Comparison of ENCODE assay signal across 8 mouse cellular contexts in the genomic region with DNA sequence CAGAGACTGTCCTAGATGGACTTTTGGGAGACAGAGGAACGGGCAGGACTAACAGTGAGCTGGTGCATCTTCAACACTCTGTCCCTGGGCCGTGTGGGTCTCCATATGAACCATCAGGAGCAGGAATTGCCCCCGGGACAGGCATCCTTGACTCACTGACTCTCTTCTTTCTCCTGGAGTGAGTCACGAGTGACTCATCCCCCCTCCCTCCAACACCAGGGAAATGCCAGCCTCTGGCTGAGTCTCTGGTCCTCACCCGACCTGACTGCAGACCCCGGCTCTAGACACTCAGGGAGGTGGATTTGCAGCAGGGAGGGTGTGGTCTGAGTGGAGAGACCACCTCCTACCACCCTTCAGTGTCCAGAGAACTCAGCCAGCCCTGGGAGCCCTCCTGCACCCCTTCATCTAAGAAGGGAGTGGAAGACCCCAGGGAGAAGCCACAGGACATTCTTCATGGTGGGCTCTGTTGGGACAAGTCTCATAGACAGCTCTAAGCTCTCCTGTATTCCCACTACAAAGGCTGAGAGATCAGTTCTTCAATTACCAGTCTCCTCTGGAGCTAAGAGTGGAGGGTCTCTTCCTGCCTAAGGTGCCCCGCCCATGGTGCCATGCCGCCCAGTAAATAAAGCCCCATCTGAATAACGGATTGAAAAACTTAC. TPM values are rescaled to one million over a fixed set of nuclear protein-coding genes. Genes with fewer than 3 reads are reported as not detected.
DNase-seq lines count a peak whose midpoint lies in the region; ATAC-seq and TF ChIP-seq lines count a peak whose summit lies in the region.

No protein-coding gene starts in this region.

- 22% methylated on average over 9 of the region's 9 CpGs for WGBS in kidney, adult 2 months
- WGBS in embryonic facial prominence, embryonic 11.5 days = 52% methylated on average over 9 of the region's 9 CpGs
- WGBS in hindbrain, embryonic 16.5 days = 55% methylated on average over 9 of the region's 9 CpGs

- TF ChIP-seq POLR2A in kidney, adult 2 months (IDR thresholded peaks at IDR 0.05; ENCODE audit: low read depth, low read length) = no peak
- peak; percentile 55 for TF ChIP-seq POLR2A in myocyte (IDR thresholded peaks at IDR 0.05; ENCODE audit: insufficient read length, low read depth)

- peak overlapping the region; percentile 57 for H3K4me3 ChIP-seq in kidney, adult 2 months (ENCODE audit: insufficient read depth, low read depth, low read length)
- H3K4me3 ChIP-seq in C2C12 (ENCODE audit: insufficient read depth, poor library complexity, severe bottlenecking) (peak overlapping the region; percentile 63), myocyte (peak overlapping the region; percentile 54)
- H3K4me3 ChIP-seq in embryonic facial prominence, embryonic 11.5 days (ENCODE audit: low read depth, low read length) = peak overlapping the region; percentile 26
- peak overlapping the region; percentile 20 for H3K4me3 ChIP-seq in hindbrain, embryonic 16.5 days (ENCODE audit: low read length)

- no peaks in the 10 kb centered on the region for H3K9me3 ChIP-seq in embryonic facial prominence, embryonic 11.5 days (replicated peaks; ENCODE audit: control insufficient read depth, low read length)
- H3K9me3 ChIP-seq in hindbrain, embryonic 16.5 days (ENCODE audit: control insufficient read depth, low read length) = no peaks in the 10 kb centered on the region

- no peaks in the 10 kb centered on the region for H3K36me3 ChIP-seq in kidney, adult 2 months (ENCODE audit: control insufficient read depth, insufficient read depth, low read length)
- H3K36me3 ChIP-seq in C2C12 (ENCODE audit: control insufficient read depth, insufficient read depth) (peaks cover 18% of the 10 kb centered on the region), myocyte (ENCODE audit: control insufficient read depth, insufficient read depth) (no peaks in the 10 kb centered on the region)
- H3K36me3 ChIP-seq in embryonic facial prominence, embryonic 11.5 days (replicated peaks; ENCODE audit: control insufficient read depth, insufficient read depth, low read depth, low read length) = no peaks in the 10 kb centered on the region; the same call in 1 of the 2 replicates
- H3K36me3 ChIP-seq in hindbrain, embryonic 16.5 days (ENCODE audit: control insufficient read depth, insufficient read depth, low read length) = no peaks in the 10 kb centered on the region

- peaks cover 46% of the 10 kb centered on the region for H3K79me2 ChIP-seq in C2C12 (ENCODE audit: control insufficient read depth, insufficient read depth)
- H3K79me2 ChIP-seq in myocyte (ENCODE audit: control insufficient read depth, insufficient read depth) = peaks cover 15% of the 10 kb centered on the region

- peaks cover 14% of the 10 kb centered on the region for H3K79me3 ChIP-seq in C2C12 (ENCODE audit: low read depth)

- H3K27ac ChIP-seq in kidney, adult 2 months (ENCODE audit: insufficient read depth, low read depth, low read length) = peak overlapping the region; percentile 37
- no peak overlapping the region for H3K27ac ChIP-seq in embryonic facial prominence, embryonic 11.5 days (replicated peaks; ENCODE audit: low read depth, low read length)
- H3K27ac ChIP-seq in hindbrain, embryonic 16.5 days (ENCODE audit: low read depth, low read length) = no peak overlapping the region

- no peak for DNase-seq in kidney, adult 2 months
- no peak for DNase-seq in kidney, adult 11 months
- no peak for DNase-seq in embryonic facial prominence, embryonic 11.5 days (ENCODE audit: low spot score)
- DNase-seq in right cerebral cortex, postnatal 10 days (ENCODE audit: low spot score in 2 of 2) = no peak

- ATAC-seq in embryonic facial prominence, embryonic 11.5 days (replicated peaks; ENCODE audit: insufficient number of reproducible peaks, low FRiP score, low TSS enrichment, low read depth) = no peak
- no peak for ATAC-seq in hindbrain, embryonic 16.5 days
- no peak for ATAC-seq in monocyte, adult 5-6 weeks (replicated peaks; ENCODE audit: insufficient number of reproducible peaks, low FRiP score, low TSS enrichment, poor library complexity, severe bottlenecking)

- TF ChIP-seq CTCF in kidney, adult 2 months (conservative IDR thresholded peaks at IDR 0.05; ENCODE audit: insufficient read depth, insufficient read length, low read depth, low read length) = no peak
- no peak for TF ChIP-seq CTCF in C2C12 (IDR thresholded peaks at IDR 0.05; ENCODE audit: control insufficient read depth, insufficient read depth, insufficient read length)

- no peaks in the 10 kb centered on the region for H3K27me3 ChIP-seq in kidney, adult 2 months (replicated peaks; ENCODE audit: control insufficient read depth, insufficient read depth, low read length)
- H3K27me3 ChIP-seq in C2C12 (ENCODE audit: control insufficient read depth, insufficient read depth, insufficient read length) (no peaks in the 10 kb centered on the region), myocyte (ENCODE audit: control insufficient read depth, insufficient read depth, insufficient read length) (no peaks in the 10 kb centered on the region)
- H3K27me3 ChIP-seq in embryonic facial prominence, embryonic 11.5 days (ENCODE audit: control insufficient read depth, insufficient read depth, low read length) = no peaks in the 10 kb centered on the region
- H3K27me3 ChIP-seq in hindbrain, embryonic 16.5 days (replicated peaks; ENCODE audit: control insufficient read depth, insufficient read depth, low read length) = no peaks in the 10 kb centered on the region

- H3ac ChIP-seq in C2C12 (ENCODE audit: control insufficient read depth, insufficient read length, low read depth) (peak overlapping the region; percentile 79), myocyte (ENCODE audit: control insufficient read depth, insufficient read length) (peak overlapping the region; percentile 50)

- H3K4me2 ChIP-seq in embryonic facial prominence, embryonic 11.5 days (ENCODE audit: low read depth, low read length) = peak overlapping the region; percentile 21
- peak overlapping the region; percentile 31 for H3K4me2 ChIP-seq in hindbrain, embryonic 16.5 days (ENCODE audit: low read length)
- H3K4me2 ChIP-seq in myocyte (ENCODE audit: low read depth) = peak overlapping the region; percentile 99

- peaks cover 6% of the 10 kb centered on the region; the same call in 1 of the 2 replicates for H3K4me1 ChIP-seq in kidney, adult 2 months (ENCODE audit: control insufficient read depth, insufficient read depth, low read length)
- peaks cover 9% of the 10 kb centered on the region; the same call in 1 of the 2 replicates for H3K4me1 ChIP-seq in embryonic facial prominence, embryonic 11.5 days (ENCODE audit: control insufficient read depth, insufficient read depth, low read length)
- peaks cover 27% of the 10 kb centered on the region for H3K4me1 ChIP-seq in hindbrain, embryonic 16.5 days (ENCODE audit: control insufficient read depth, insufficient read depth, low read depth, low read length)

- H3K9ac ChIP-seq in embryonic facial prominence, embryonic 11.5 days (replicated peaks; ENCODE audit: low read length) = peak overlapping the region; percentile 23
- H3K9ac ChIP-seq in hindbrain, embryonic 16.5 days (ENCODE audit: low read depth, low read length) = 0 out of 2 replicates have a peak overlapping the region, but pooled peaks have one; percentile 15

TF ChIP-seq in C2C12, 6 proteins besides CTCF, POLR2A, EP300 and RAD21:
- TF ChIP-seq FOSL1 (IDR thresholded peaks at IDR 0.05; ENCODE audit: insufficient read depth, low read length, poor library complexity, severe bottlenecking) (peak; percentile 97), MYOG (IDR thresholded peaks at IDR 0.05; ENCODE audit: control insufficient read depth, extremely low read depth, insufficient read length) (no peak)
TF ChIP-seq in C2C12: peak in this region for 1.

TF ChIP-seq in myocyte, 11 proteins besides CTCF, POLR2A, EP300 and RAD21:
- TF ChIP-seq TCF12 (IDR thresholded peaks at IDR 0.05; ENCODE audit: insufficient read depth, poor library complexity, severe bottlenecking) (no peak), POLR2AphosphoS2 (IDR thresholded peaks at IDR 0.05; ENCODE audit: insufficient read length, low read depth) (peak; percentile 66)

RNA-seq across cellular contexts. Expression of a gene that starts 0.5 kb away (rescaled TPM):
- polyA plus RNA-seq in kidney, adult 2 months (2012; rRNA removed) = 62.1 and 65.4 TPM in 2 replicates
- polyA plus RNA-seq in C2C12 (2012; fragmentation: generic; extraction: Trizol) = 705 TPM
- polyA plus RNA-seq in embryonic facial prominence, embryonic 11.5 days (2014; fragmentation: Nextera tagmentation; extraction: Ambion mirVana) = 24.9 and 29.2 TPM in 2 replicates
- 33.2 and 39.9 TPM in 2 replicates for polyA plus RNA-seq in hindbrain, embryonic 16.5 days (2015; fragmentation: Nextera tagmentation; extraction: Ambion mirVana)
- 409 TPM for polyA plus RNA-seq in myocyte (2012; fragmentation: generic; extraction: Trizol)
- 293 to 405 TPM (median 376 TPM) in 3 replicates for total RNA-seq in monocyte, adult 5-6 weeks (2017)

RNA-seq across cellular contexts. Expression of a gene that starts 3.2 kb away (rescaled TPM):
- 8.6 and 8.9 TPM in 2 replicates for polyA plus RNA-seq in kidney, adult 2 months (2012; rRNA removed)
- polyA plus RNA-seq in C2C12 (2012; fragmentation: generic; extraction: Trizol) (2.6 TPM), myocyte (2012; fragmentation: generic; extraction: Trizol) (1.0 TPM)
- 2.1 and 2.4 TPM in 2 replicates for polyA plus RNA-seq in embryonic facial prominence, embryonic 11.5 days (2014; fragmentation: Nextera tagmentation; extraction: Ambion mirVana)
- 6.6 and 8.7 TPM in 2 replicates for polyA plus RNA-seq in hindbrain, embryonic 16.5 days (2015; fragmentation: Nextera tagmentation; extraction: Ambion mirVana)
- 2.9 TPM in 2 of 3 replicates, not detected in the other for total RNA-seq in monocyte, adult 5-6 weeks (2017)

RNA-seq across cellular contexts. Expression of a gene that starts 24.0 kb away (rescaled TPM):
- 123 and 143 TPM in 2 replicates for polyA plus RNA-seq in kidney, adult 2 months (2012; rRNA removed)
- 21.9 TPM for polyA plus RNA-seq in C2C12 (2012; fragmentation: generic; extraction: Trizol)
- 2.7 and 3.9 TPM in 2 replicates for polyA plus RNA-seq in embryonic facial prominence, embryonic 11.5 days (2014; fragmentation: Nextera tagmentation; extraction: Ambion mirVana)
- polyA plus RNA-seq in hindbrain, embryonic 16.5 days (2015; fragmentation: Nextera tagmentation; extraction: Ambion mirVana) = 6.5 and 8.2 TPM in 2 replicates
- 26.9 TPM for polyA plus RNA-seq in myocyte (2012; fragmentation: generic; extraction: Trizol)
- 4.4 to 5.6 TPM (median 4.4 TPM) in 3 replicates for total RNA-seq in monocyte, adult 5-6 weeks (2017)

RNA-seq across cellular contexts. Expression of a gene that starts 24.2 kb away (rescaled TPM):
- polyA plus RNA-seq in kidney, adult 2 months (2012; rRNA removed) = 0.19 and 0.50 TPM in 2 replicates
- 0.15 TPM for polyA plus RNA-seq in C2C12 (2012; fragmentation: generic; extraction: Trizol)
- 0.85 and 1.0 TPM in 2 replicates for polyA plus RNA-seq in embryonic facial prominence, embryonic 11.5 days (2014; fragmentation: Nextera tagmentation; extraction: Ambion mirVana)
- 0.22 TPM in 1 of 2 replicates, not detected in the other for polyA plus RNA-seq in hindbrain, embryonic 16.5 days (2015; fragmentation: Nextera tagmentation; extraction: Ambion mirVana)
- 0.23 TPM for polyA plus RNA-seq in myocyte (2012; fragmentation: generic; extraction: Trizol)
- total RNA-seq in monocyte, adult 5-6 weeks (2017) = not detected in 3 replicates

RNA-seq across cellular contexts. Expression of a gene that starts 42.5 kb away (rescaled TPM):
- 0.45 and 0.50 TPM in 2 replicates for polyA plus RNA-seq in kidney, adult 2 months (2012; rRNA removed)
- 1.1 TPM for polyA plus RNA-seq in C2C12 (2012; fragmentation: generic; extraction: Trizol)
- 0.13 and 0.18 TPM in 2 replicates for polyA plus RNA-seq in embryonic facial prominence, embryonic 11.5 days (2014; fragmentation: Nextera tagmentation; extraction: Ambion mirVana)
- polyA plus RNA-seq in hindbrain, embryonic 16.5 days (2015; fragmentation: Nextera tagmentation; extraction: Ambion mirVana) = 3.3 and 3.4 TPM in 2 replicates
- 0.65 TPM for polyA plus RNA-seq in myocyte (2012; fragmentation: generic; extraction: Trizol)
- total RNA-seq in monocyte, adult 5-6 weeks (2017) = 0.10 TPM in 1 of 3 replicates, not detected in the others

Comparison
In these comparisons a context has a peak if more than half of its experiments do, and no peak if none do; other contexts are left out.
1. H3K4me2 ChIP-seq: peak in every context shown above with its lines; median percentile 99 in myocyte; 31 in hindbrain, embryonic 16.5 days; 21 in embryonic facial prominence, embryonic 11.5 days.